Mouse (Mus musculus): ENCODE results near the gene Capns2. TPM values are rescaled to one million over a fixed set of nuclear protein-coding genes. Genes with fewer than 3 reads are reported as not detected.

Capns2 gene
- polyA plus RNA-seq, 1 experiment from 2014 or later: 0.16 TPM

DNA sequence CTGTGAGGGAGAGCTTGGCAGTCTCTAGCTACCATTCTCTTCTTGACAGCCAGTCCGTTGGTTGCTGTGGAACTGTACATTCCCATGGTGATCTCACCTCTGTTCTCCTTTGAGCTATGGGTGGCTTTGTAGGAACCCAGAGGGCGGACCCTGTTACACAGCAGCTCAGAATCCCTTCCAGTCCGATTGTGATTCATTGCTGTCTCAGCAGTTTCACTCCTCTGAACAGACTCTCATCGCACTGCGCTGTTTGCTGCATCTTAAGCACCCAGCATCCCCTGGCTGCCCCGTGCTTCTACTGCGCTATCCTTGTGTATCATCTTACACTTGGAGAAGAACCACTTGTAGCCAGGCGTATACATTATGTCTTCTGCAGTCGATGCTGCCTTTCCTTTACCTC is 1.6 kb upstream of the Capns2 start:
- Histone ChIP-seq H3K27ac (ENCODE audit: low read depth, low read length) (no peak overlapping the region), H3K27me3 (replicated peaks; ENCODE audit: control insufficient read depth, insufficient read depth, low read length) (no peaks in the 10 kb centered on the region), H3K9me3 (ENCODE audit: control insufficient read depth) (no peaks in the 10 kb centered on the region), H3K36me3 (ENCODE audit: control insufficient read depth, insufficient read depth) (no peaks in the 10 kb centered on the region), H3K4me1 (replicated peaks; ENCODE audit: control insufficient read depth, insufficient read depth, low read length) (no peaks in the 10 kb centered on the region), H3K4me2 (replicated peaks; ENCODE audit: low read depth) (no peak overlapping the region), H3K9ac (ENCODE audit: low read depth, low read length) (no peak overlapping the region), H3K4me3 (ENCODE audit: low read depth, low read length) (no peak overlapping the region)
- ATAC-seq: no peak
- TF ChIP-seq CTCF (IDR thresholded peaks at IDR 0.05; ENCODE audit: low read depth): no peak
- WGBS: 78% methylated on average over 9 of the region's 9 CpGs

- H3K27ac ChIP-seq (ENCODE audit: low read depth, low read length): no peak overlapping the region
- H3K36me3 ChIP-seq (ENCODE audit: control insufficient read depth, insufficient read depth): no peaks in the 10 kb centered on the region
- H3K4me3 ChIP-seq (ENCODE audit: low read depth, low read length): no peak overlapping the region
- no peaks in the 10 kb centered on the region for H3K4me1 ChIP-seq (replicated peaks; ENCODE audit: control insufficient read depth, insufficient read depth, low read length)
- no peak overlapping the region for H3K4me2 ChIP-seq (replicated peaks; ENCODE audit: low read depth)
- no peak for TF ChIP-seq CTCF (IDR thresholded peaks at IDR 0.05; ENCODE audit: low read depth)
- H3K9ac ChIP-seq (ENCODE audit: low read depth, low read length): no peak overlapping the region
- no peaks in the 10 kb centered on the region for H3K27me3 ChIP-seq (replicated peaks; ENCODE audit: control insufficient read depth, insufficient read depth, low read length)
- 85% methylated on average over 2 of the region's 2 CpGs for WGBS
- no peaks in the 10 kb centered on the region for H3K9me3 ChIP-seq (ENCODE audit: control insufficient read depth)
- ATAC-seq: no peak
These were observed 1.8 kb downstream of the Capns2 start for GRCm38 (mm10) chr8:92902981-92903380.

GRCm38 (mm10) chr8:92903488-92904135 is 2.4 kb downstream of the Capns2 start:
- H3K4me3 ChIP-seq (ENCODE audit: low read depth, low read length): no peak overlapping the region
- no peak overlapping the region for H3K27ac ChIP-seq (ENCODE audit: low read depth, low read length)
- H3K36me3 ChIP-seq (ENCODE audit: control insufficient read depth, insufficient read depth): no peaks in the 10 kb centered on the region
- no peak for ATAC-seq
- TF ChIP-seq CTCF (IDR thresholded peaks at IDR 0.05; ENCODE audit: low read depth): no peak
- no peaks in the 10 kb centered on the region for H3K4me1 ChIP-seq (replicated peaks; ENCODE audit: control insufficient read depth, insufficient read depth, low read length)
- 86% methylated on average over 11 of the region's 11 CpGs for WGBS
- H3K27me3 ChIP-seq (replicated peaks; ENCODE audit: control insufficient read depth, insufficient read depth, low read length): no peaks in the 10 kb centered on the region
- no peak overlapping the region for H3K9ac ChIP-seq (ENCODE audit: low read depth, low read length)
- no peaks in the 10 kb centered on the region for H3K9me3 ChIP-seq (ENCODE audit: control insufficient read depth)
- H3K4me2 ChIP-seq (replicated peaks; ENCODE audit: low read depth): no peak overlapping the region

GRCm38 (mm10) chr8:92906553-92906952 is 5.3 kb downstream of the Capns2 start:
- Histone ChIP-seq H3K27me3 (replicated peaks; ENCODE audit: control insufficient read depth, insufficient read depth, low read length) (no peaks in the 10 kb centered on the region), H3K36me3 (ENCODE audit: control insufficient read depth, insufficient read depth) (no peaks in the 10 kb centered on the region), H3K9ac (ENCODE audit: low read depth, low read length) (no peak overlapping the region), H3K9me3 (ENCODE audit: control insufficient read depth) (no peaks in the 10 kb centered on the region), H3K4me3 (ENCODE audit: low read depth, low read length) (no peak overlapping the region), H3K4me2 (replicated peaks; ENCODE audit: low read depth) (no peak overlapping the region), H3K27ac (ENCODE audit: low read depth, low read length) (no peak overlapping the region), H3K4me1 (replicated peaks; ENCODE audit: control insufficient read depth, insufficient read depth, low read length) (no peaks in the 10 kb centered on the region)
- no peak for ATAC-seq
- 94% methylated on average over 9 of the region's 9 CpGs for WGBS
- no peak for TF ChIP-seq CTCF (IDR thresholded peaks at IDR 0.05; ENCODE audit: low read depth)

DNA sequence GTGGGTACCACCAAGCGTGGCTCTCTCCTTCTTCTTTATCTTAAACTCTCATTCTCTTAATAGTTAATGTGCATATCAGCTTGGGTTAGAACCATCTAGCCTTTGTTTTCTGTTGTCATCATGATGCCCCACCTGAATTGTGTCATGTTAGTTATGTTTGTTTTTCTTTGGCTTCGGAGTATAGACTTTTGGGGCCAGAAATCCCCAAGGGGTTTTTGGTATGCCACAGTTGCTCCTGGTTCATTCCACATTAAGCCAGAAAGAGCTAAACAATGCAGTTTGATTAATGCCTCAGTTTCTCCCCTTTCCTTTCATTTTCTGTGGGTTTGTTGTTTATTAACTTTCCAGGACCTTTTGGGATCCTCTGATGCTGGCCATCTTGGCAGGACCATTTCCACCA is 7.2 kb downstream of the Capns2 start:
- ATAC-seq: no peak
- H3K27ac ChIP-seq (ENCODE audit: low read depth, low read length): no peak overlapping the region

DNA sequence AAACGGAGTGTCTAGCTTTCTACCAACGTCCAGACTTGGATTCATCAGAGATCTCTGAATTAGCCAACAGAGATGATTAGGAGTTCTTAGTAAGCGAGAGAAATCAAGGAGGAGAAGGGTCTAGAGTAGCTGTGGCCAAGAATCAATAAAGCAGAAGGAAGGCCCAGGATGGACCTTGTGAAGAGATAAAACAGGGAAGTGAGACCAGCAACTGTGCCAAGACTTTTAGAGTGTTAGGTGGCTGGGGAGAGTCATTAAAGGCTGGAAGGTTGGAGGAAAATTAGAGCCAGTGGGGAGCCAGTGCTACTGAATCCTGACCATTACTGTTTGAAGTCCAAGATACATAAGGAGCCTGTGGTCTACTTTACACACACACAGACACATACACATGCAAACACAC is 10.3 kb downstream of the Capns2 start:
- Histone ChIP-seq H3K4me3 (ENCODE audit: low read depth, low read length) (no peak overlapping the region), H3K27me3 (replicated peaks; ENCODE audit: control insufficient read depth, insufficient read depth, low read length) (no peaks in the 10 kb centered on the region), H3K9ac (ENCODE audit: low read depth, low read length) (no peak overlapping the region), H3K9me3 (ENCODE audit: control insufficient read depth) (no peaks in the 10 kb centered on the region), H3K36me3 (ENCODE audit: control insufficient read depth, insufficient read depth) (no peaks in the 10 kb centered on the region), H3K27ac (ENCODE audit: low read depth, low read length) (no peak overlapping the region), H3K4me2 (replicated peaks; ENCODE audit: low read depth) (no peak overlapping the region), H3K4me1 (replicated peaks; ENCODE audit: control insufficient read depth, insufficient read depth, low read length) (no peaks in the 10 kb centered on the region)
- no peak for ATAC-seq
- 87% methylated on average over 3 of the region's 3 CpGs for WGBS
- TF ChIP-seq CTCF (IDR thresholded peaks at IDR 0.05; ENCODE audit: low read depth): no peak

More for the DNA sequence above, 7.2 kb downstream of the Capns2 start:
- Histone ChIP-seq H3K4me3 (ENCODE audit: low read depth, low read length) (no peak overlapping the region), H3K9ac (ENCODE audit: low read depth, low read length) (no peak overlapping the region), H3K4me1 (replicated peaks; ENCODE audit: control insufficient read depth, insufficient read depth, low read length) (no peaks in the 10 kb centered on the region), H3K27me3 (replicated peaks; ENCODE audit: control insufficient read depth, insufficient read depth, low read length) (no peaks in the 10 kb centered on the region), H3K36me3 (ENCODE audit: control insufficient read depth, insufficient read depth) (no peaks in the 10 kb centered on the region), H3K9me3 (ENCODE audit: control insufficient read depth) (no peaks in the 10 kb centered on the region), H3K4me2 (replicated peaks; ENCODE audit: low read depth) (no peak overlapping the region)
- WGBS: 88% methylated on average over 2 of the region's 2 CpGs
- TF ChIP-seq CTCF (IDR thresholded peaks at IDR 0.05; ENCODE audit: low read depth): no peak

- ATAC-seq: no peak
- H3K36me3 ChIP-seq (ENCODE audit: control insufficient read depth, insufficient read depth): no peaks in the 10 kb centered on the region
- H3K27ac ChIP-seq (ENCODE audit: low read depth, low read length): no peak overlapping the region
- no peak overlapping the region for H3K4me2 ChIP-seq (replicated peaks; ENCODE audit: low read depth)
- H3K27me3 ChIP-seq (replicated peaks; ENCODE audit: control insufficient read depth, insufficient read depth, low read length): no peaks in the 10 kb centered on the region
- H3K4me3 ChIP-seq (ENCODE audit: low read depth, low read length): no peak overlapping the region
- no peak for TF ChIP-seq CTCF (IDR thresholded peaks at IDR 0.05; ENCODE audit: low read depth)
- H3K4me1 ChIP-seq (replicated peaks; ENCODE audit: control insufficient read depth, insufficient read depth, low read length): no peaks in the 10 kb centered on the region
- no peak overlapping the region for H3K9ac ChIP-seq (ENCODE audit: low read depth, low read length)
- H3K9me3 ChIP-seq (ENCODE audit: control insufficient read depth): no peaks in the 10 kb centered on the region
- WGBS: 82% methylated on average over 7 of the region's 7 CpGs
These were observed 12.2 kb downstream of the Capns2 start for GRCm38 (mm10) chr8:92913396-92913795.

Data from intestine, postnatal 0 days (tissue).